ENCODE assay signal across 9 mouse cellular contexts in genomic region chr6:125361467-125362291, GRCm38 (mm10). TPM values are rescaled to one million over a fixed set of nuclear protein-coding genes. Genes with fewer than 3 reads are reported as not detected.
DNase-seq lines count a peak whose midpoint lies in the region; ATAC-seq lines count a peak whose summit lies in the region.
"Had no signal": no experiment of that assay in that cellular context is flagged by ENCODE, and none has a peak within 500 bp of the region (broad histone marks: within the 10 kb centered on the region; RNA-seq: fewer than 3 reads in every experiment).

No protein-coding gene starts in this region.

- H3K4me3 ChIP-seq in neural tube, embryonic 11.5 days (ENCODE audit: low read depth, low read length): no peak overlapping the region
- no peak overlapping the region for H3K4me3 ChIP-seq in kidney, embryonic 15.5 days (replicated peaks)
- H3K4me3 ChIP-seq in midbrain, embryonic 11.5 days (ENCODE audit: low read depth, low read length): no peak overlapping the region

- H3K4me1 ChIP-seq in neural tube, embryonic 11.5 days (ENCODE audit: control insufficient read depth, insufficient read depth, low read length): peaks cover 4% of the 10 kb centered on the region
- peaks cover 52% of the 10 kb centered on the region for H3K4me1 ChIP-seq in kidney, embryonic 15.5 days
- H3K4me1 ChIP-seq in midbrain, embryonic 11.5 days (ENCODE audit: control insufficient read depth, insufficient read depth, low read length): peaks cover 9% of the 10 kb centered on the region

- peaks cover 31% of the 10 kb centered on the region for H3K27me3 ChIP-seq in neural tube, embryonic 11.5 days (ENCODE audit: control insufficient read depth, insufficient read depth, low read length)
- H3K27me3 ChIP-seq in kidney, embryonic 15.5 days: 0 out of 2 replicates have a peak, but pooled peaks cover 4% of the 10 kb centered on the region
- H3K27me3 ChIP-seq in midbrain, embryonic 11.5 days (ENCODE audit: control insufficient read depth, insufficient read depth, low read length): peaks cover 30% of the 10 kb centered on the region

- no peak overlapping the region for H3K27ac ChIP-seq in neural tube, embryonic 11.5 days (ENCODE audit: low read depth, low read length)
- 0 out of 2 replicates have a peak overlapping the region, but pooled peaks have one; percentile 6 for H3K27ac ChIP-seq in kidney, embryonic 15.5 days
- H3K27ac ChIP-seq in midbrain, embryonic 11.5 days (ENCODE audit: low read depth, low read length): no peak overlapping the region

- ATAC-seq in neural tube, embryonic 11.5 days (ENCODE audit: insufficient read depth, low FRiP score, low TSS enrichment): no peak
- ATAC-seq in kidney, embryonic 15.5 days (replicated peaks; ENCODE audit: low FRiP score): 0 out of 2 replicates have a peak, but pooled peaks have one; percentile 20
- ATAC-seq in midbrain, embryonic 11.5 days (ENCODE audit: low FRiP score): peak; percentile 33

- DNase-seq in neural tube, embryonic 11.5 days (ENCODE audit: low spot score): no peak
- no peak for DNase-seq in neural tube, embryonic 10.5 days (ENCODE audit: extremely low spot score, low spot score)
- DNase-seq in adrenal gland, postnatal 10 days: peak; percentile 73
- peak; percentile 49 for DNase-seq in frontal cortex, postnatal 10 days (ENCODE audit: low spot score in 2 of 2)
- peak; percentile 87 for DNase-seq in midbrain, embryonic 11.5 days (ENCODE audit: low spot score, missing footprints)
- DNase-seq in spleen, adult 18-20 months: no peak
- no peak for DNase-seq in cerebellum, adult 8-10 months

- H3K9ac ChIP-seq in neural tube, embryonic 11.5 days (ENCODE audit: low read length): no peak overlapping the region
- H3K9ac ChIP-seq in kidney, embryonic 15.5 days: no peak overlapping the region
- no peak overlapping the region for H3K9ac ChIP-seq in midbrain, embryonic 11.5 days (ENCODE audit: low read length)

- H3K36me3 ChIP-seq in neural tube, embryonic 11.5 days (ENCODE audit: control insufficient read depth, insufficient read depth, low read length): peaks cover 3% of the 10 kb centered on the region; the same call in 1 of the 2 replicates
- H3K36me3 ChIP-seq in kidney, embryonic 15.5 days: peaks cover 61% of the 10 kb centered on the region
- H3K36me3 ChIP-seq in midbrain, embryonic 11.5 days (ENCODE audit: control insufficient read depth, insufficient read depth, low read length): no peaks in the 10 kb centered on the region

- WGBS in neural tube, embryonic 11.5 days: 18% methylated on average over 38 of the region's 38 CpGs
- WGBS in kidney, embryonic 15.5 days: 44% methylated on average over 38 of the region's 38 CpGs
- 13% methylated on average over 38 of the region's 38 CpGs for WGBS in midbrain, embryonic 11.5 days

- H3K4me2 ChIP-seq in neural tube, embryonic 11.5 days (ENCODE audit: low read depth): peak overlapping the region; percentile 30; the same call in 1 of the 2 replicates
- no peak overlapping the region for H3K4me2 ChIP-seq in kidney, embryonic 15.5 days
- peak overlapping the region; percentile 28; the same call in 1 of the 2 replicates for H3K4me2 ChIP-seq in midbrain, embryonic 11.5 days

- no peaks in the 10 kb centered on the region for H3K9me3 ChIP-seq in neural tube, embryonic 11.5 days (ENCODE audit: control insufficient read depth, low read length)
- no peaks in the 10 kb centered on the region for H3K9me3 ChIP-seq in kidney, embryonic 15.5 days (replicated peaks)
- no peaks in the 10 kb centered on the region for H3K9me3 ChIP-seq in midbrain, embryonic 11.5 days (ENCODE audit: control insufficient read depth, low read length)

RNA-seq across cellular contexts. Expression of gene Tnfrsf1a, which starts 12.5 kb away (rescaled TPM):
- 27.4 TPM in 2 replicates for polyA plus RNA-seq in neural tube, embryonic 11.5 days (2014; fragmentation: Nextera tagmentation; extraction: Ambion mirVana)
- total RNA-seq in adrenal gland, postnatal 10 days (2021): 100 to 1,000 TPM; 168 to 190 TPM
- 73.2 and 83.3 TPM in 2 replicates for polyA plus RNA-seq in kidney, embryonic 15.5 days (2015; fragmentation: Nextera tagmentation; extraction: Ambion mirVana)
- polyA plus RNA-seq in midbrain, embryonic 11.5 days (2014; fragmentation: Nextera tagmentation; extraction: Ambion mirVana): 19.0 and 19.2 TPM in 2 replicates

RNA-seq across cellular contexts. Expression of gene Plekhg6, which starts 18.9 kb away (rescaled TPM):
- 0.09 and 0.30 TPM in 2 replicates for polyA plus RNA-seq in neural tube, embryonic 11.5 days (2014; fragmentation: Nextera tagmentation; extraction: Ambion mirVana)
- total RNA-seq in adrenal gland, postnatal 10 days (2021): under 1 TPM; 0.69 to 0.82 TPM
- polyA plus RNA-seq in kidney, embryonic 15.5 days (2015; fragmentation: Nextera tagmentation; extraction: Ambion mirVana): 4.7 and 4.9 TPM in 2 replicates
- not detected in 2 replicates for polyA plus RNA-seq in midbrain, embryonic 11.5 days (2014; fragmentation: Nextera tagmentation; extraction: Ambion mirVana)
- total RNA-seq: layer of hippocampus, postnatal 14 days had no signal

RNA-seq across cellular contexts. Expression of gene Scnn1a, which starts 41.2 kb away (rescaled TPM):
- polyA plus RNA-seq in neural tube, embryonic 11.5 days (2014; fragmentation: Nextera tagmentation; extraction: Ambion mirVana): 0.55 and 0.80 TPM in 2 replicates
- 1 to 10 TPM in 1 of 2 experiments, under 1 TPM in 1; 0.84 to 1.2 TPM for total RNA-seq in adrenal gland, postnatal 10 days (2021)
- 4.4 and 4.8 TPM in 2 replicates for polyA plus RNA-seq in kidney, embryonic 15.5 days (2015; fragmentation: Nextera tagmentation; extraction: Ambion mirVana)
- polyA plus RNA-seq in midbrain, embryonic 11.5 days (2014; fragmentation: Nextera tagmentation; extraction: Ambion mirVana): 0.33 and 0.77 TPM in 2 replicates

RNA-seq across cellular contexts. Expression of gene Ltbr, which starts 48.0 kb away (rescaled TPM):
- 18.8 and 19.2 TPM in 2 replicates for polyA plus RNA-seq in neural tube, embryonic 11.5 days (2014; fragmentation: Nextera tagmentation; extraction: Ambion mirVana)
- total RNA-seq in adrenal gland, postnatal 10 days (2021): 10 to 100 TPM; 64.5 to 70.3 TPM
- 58.7 and 62.6 TPM in 2 replicates for polyA plus RNA-seq in kidney, embryonic 15.5 days (2015; fragmentation: Nextera tagmentation; extraction: Ambion mirVana)
- polyA plus RNA-seq in midbrain, embryonic 11.5 days (2014; fragmentation: Nextera tagmentation; extraction: Ambion mirVana): 18.0 and 19.7 TPM in 2 replicates

Comparison
In these comparisons a context has a peak if more than half of its experiments do, and no peak if none do; other contexts are left out.
1. DNase-seq: peak in adrenal gland, postnatal 10 days (single experiment), frontal cortex, postnatal 10 days (2 of 2) and midbrain, embryonic 11.5 days (single experiment); none in neural tube, embryonic 11.5 days (single experiment), neural tube, embryonic 10.5 days (single experiment), spleen, adult 18-20 months (0 of 2) and cerebellum, adult 8-10 months (single experiment).